Mouse (Mus musculus): Measurements from ENCODE around the gene Srrm2. TPM values are rescaled to one million over a fixed set of nuclear protein-coding genes. Genes with fewer than 3 reads are reported as not detected.
A peak's percentile ranks its signal among the peaks of the same experiment; 100 is the strongest.

Srrm2 gene
- polyA plus RNA-seq, 1 experiment from 2014 or later, result 172 TPM

DNA sequence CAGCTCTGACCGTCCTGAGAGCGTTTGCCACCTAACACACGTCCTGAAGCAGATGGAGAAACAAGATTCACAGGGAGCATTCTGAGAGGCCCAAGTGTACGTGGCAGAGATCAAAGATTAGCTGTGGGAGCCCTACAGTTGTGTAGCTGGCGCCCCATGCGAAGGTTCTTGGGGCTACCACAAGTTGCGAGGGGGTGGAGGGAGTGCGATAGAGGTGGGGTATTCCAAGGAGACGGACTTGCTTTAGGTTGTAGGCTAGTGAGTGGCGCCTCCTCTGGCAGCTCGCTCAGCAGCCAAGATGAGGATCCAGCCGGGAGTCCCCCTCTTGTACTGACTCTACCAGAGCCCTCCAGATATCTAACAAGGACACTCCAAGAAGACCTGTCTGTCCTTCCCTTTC is 44.0 kb upstream of the Srrm2 start:
- no peak overlapping the region for H3K27ac ChIP-seq (ENCODE audit: low read length)
- no peak overlapping the region for H3K4me3 ChIP-seq (ENCODE audit: low read depth, low read length)
- 12% methylated on average over 12 of the region's 12 CpGs for WGBS (ENCODE audit: insufficient replicate concordance)
- no peak for ATAC-seq (ENCODE audit: low read depth)
- peaks cover 14% of the 10 kb centered on the region for H3K4me1 ChIP-seq (ENCODE audit: control insufficient read depth, low read depth, low read length)
- no peak overlapping the region for H3K4me2 ChIP-seq (ENCODE audit: low read depth, low read length)
- no peak overlapping the region for H3K9ac ChIP-seq (ENCODE audit: low read depth, low read length)
- H3K27me3 ChIP-seq (ENCODE audit: control insufficient read depth, insufficient read depth, low read depth, low read length), result peaks cover 66% of the 10 kb centered on the region
- no peaks in the 10 kb centered on the region for H3K9me3 ChIP-seq (replicated peaks; ENCODE audit: control insufficient read depth, low read length)
- no peaks in the 10 kb centered on the region for H3K36me3 ChIP-seq (ENCODE audit: control insufficient read depth, insufficient read depth)

DNA sequence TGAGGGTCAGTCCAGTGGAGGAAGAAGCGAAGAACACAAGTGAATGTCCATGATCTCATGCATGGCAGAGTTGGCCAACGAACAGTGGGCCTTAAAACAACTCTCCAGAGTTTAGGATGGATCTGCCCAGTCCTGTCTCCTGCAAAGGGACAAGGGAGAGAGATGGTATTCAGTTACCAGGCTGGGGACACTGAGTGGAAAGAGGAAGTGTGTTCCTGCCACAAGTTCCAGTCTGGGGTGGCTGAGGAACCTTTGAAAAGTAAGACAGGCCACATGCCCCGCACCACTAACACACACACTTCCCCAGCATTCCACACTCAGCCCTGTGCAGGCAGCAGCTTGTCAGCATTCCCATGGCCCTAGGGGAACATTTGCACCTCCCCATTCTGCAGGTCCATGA is 43.6 kb upstream of the Srrm2 start:
- Histone ChIP-seq H3K27me3 (ENCODE audit: control insufficient read depth, insufficient read depth, low read depth, low read length) (peaks cover 62% of the 10 kb centered on the region), H3K4me3 (ENCODE audit: low read depth, low read length) (no peak overlapping the region), H3K9me3 (replicated peaks; ENCODE audit: control insufficient read depth, low read length) (no peaks in the 10 kb centered on the region), H3K4me2 (ENCODE audit: low read depth, low read length) (no peak overlapping the region), H3K9ac (ENCODE audit: low read depth, low read length) (no peak overlapping the region), H3K4me1 (ENCODE audit: control insufficient read depth, low read depth, low read length) (peaks cover 14% of the 10 kb centered on the region), H3K36me3 (ENCODE audit: control insufficient read depth, insufficient read depth) (no peaks in the 10 kb centered on the region), H3K27ac (ENCODE audit: low read length) (no peak overlapping the region)
- 42% methylated on average over 3 of the region's 3 CpGs for WGBS (ENCODE audit: insufficient replicate concordance)
- no peak for ATAC-seq (ENCODE audit: low read depth)

GRCm38 (mm10) chr17:23747471-23747870 is 42.9 kb upstream of the Srrm2 start:
- no peak for ATAC-seq (ENCODE audit: low read depth)
- peaks cover 55% of the 10 kb centered on the region for H3K27me3 ChIP-seq (ENCODE audit: control insufficient read depth, insufficient read depth, low read depth, low read length)
- WGBS (ENCODE audit: insufficient replicate concordance), result 59% methylated on average over 3 of the region's 3 CpGs

GRCm38 (mm10) chr17:23748026-23748425 is 42.3 kb upstream of the Srrm2 start:
- Histone ChIP-seq H3K4me1 (ENCODE audit: control insufficient read depth, low read depth, low read length) (peaks cover 9% of the 10 kb centered on the region; the same call in 1 of the 2 replicates), H3K4me2 (ENCODE audit: low read depth, low read length) (no peak overlapping the region), H3K9me3 (replicated peaks; ENCODE audit: control insufficient read depth, low read length) (no peaks in the 10 kb centered on the region), H3K27ac (ENCODE audit: low read length) (no peak overlapping the region), H3K4me3 (ENCODE audit: low read depth, low read length) (no peak overlapping the region), H3K27me3 (ENCODE audit: control insufficient read depth, insufficient read depth, low read depth, low read length) (peaks cover 49% of the 10 kb centered on the region), H3K36me3 (ENCODE audit: control insufficient read depth, insufficient read depth) (no peaks in the 10 kb centered on the region), H3K9ac (ENCODE audit: low read depth, low read length) (no peak overlapping the region)
- no peak for ATAC-seq (ENCODE audit: low read depth)
- WGBS (ENCODE audit: insufficient replicate concordance), result 23% methylated on average over 6 of the region's 6 CpGs

More at GRCm38 (mm10) chr17:23747471-23747870, 42.9 kb upstream of the Srrm2 start:
- Histone ChIP-seq H3K27ac (ENCODE audit: low read length) (no peak overlapping the region), H3K9ac (ENCODE audit: low read depth, low read length) (no peak overlapping the region), H3K4me2 (ENCODE audit: low read depth, low read length) (no peak overlapping the region), H3K4me3 (ENCODE audit: low read depth, low read length) (no peak overlapping the region), H3K36me3 (ENCODE audit: control insufficient read depth, insufficient read depth) (no peaks in the 10 kb centered on the region), H3K9me3 (replicated peaks; ENCODE audit: control insufficient read depth, low read length) (no peaks in the 10 kb centered on the region), H3K4me1 (ENCODE audit: control insufficient read depth, low read depth, low read length) (peaks cover 11% of the 10 kb centered on the region)

GRCm38 (mm10) chr17:23748631-23749391 is 41.5 kb upstream of the Srrm2 start:
- Histone ChIP-seq H3K9me3 (replicated peaks; ENCODE audit: control insufficient read depth, low read length) (no peaks in the 10 kb centered on the region), H3K4me2 (ENCODE audit: low read depth, low read length) (peak overlapping the region; percentile 50), H3K4me3 (ENCODE audit: low read depth, low read length) (peak overlapping the region; percentile 47), H3K27me3 (ENCODE audit: control insufficient read depth, insufficient read depth, low read depth, low read length) (peaks cover 41% of the 10 kb centered on the region), H3K36me3 (ENCODE audit: control insufficient read depth, insufficient read depth) (no peaks in the 10 kb centered on the region), H3K27ac (ENCODE audit: low read length) (no peak overlapping the region), H3K9ac (ENCODE audit: low read depth, low read length) (peak overlapping the region; percentile 40), H3K4me1 (ENCODE audit: control insufficient read depth, low read depth, low read length) (peaks cover 9% of the 10 kb centered on the region; the same call in 1 of the 2 replicates)
- 23% methylated on average over 10 of the region's 10 CpGs for WGBS (ENCODE audit: insufficient replicate concordance)
- no peak for ATAC-seq (ENCODE audit: low read depth)

DNA sequence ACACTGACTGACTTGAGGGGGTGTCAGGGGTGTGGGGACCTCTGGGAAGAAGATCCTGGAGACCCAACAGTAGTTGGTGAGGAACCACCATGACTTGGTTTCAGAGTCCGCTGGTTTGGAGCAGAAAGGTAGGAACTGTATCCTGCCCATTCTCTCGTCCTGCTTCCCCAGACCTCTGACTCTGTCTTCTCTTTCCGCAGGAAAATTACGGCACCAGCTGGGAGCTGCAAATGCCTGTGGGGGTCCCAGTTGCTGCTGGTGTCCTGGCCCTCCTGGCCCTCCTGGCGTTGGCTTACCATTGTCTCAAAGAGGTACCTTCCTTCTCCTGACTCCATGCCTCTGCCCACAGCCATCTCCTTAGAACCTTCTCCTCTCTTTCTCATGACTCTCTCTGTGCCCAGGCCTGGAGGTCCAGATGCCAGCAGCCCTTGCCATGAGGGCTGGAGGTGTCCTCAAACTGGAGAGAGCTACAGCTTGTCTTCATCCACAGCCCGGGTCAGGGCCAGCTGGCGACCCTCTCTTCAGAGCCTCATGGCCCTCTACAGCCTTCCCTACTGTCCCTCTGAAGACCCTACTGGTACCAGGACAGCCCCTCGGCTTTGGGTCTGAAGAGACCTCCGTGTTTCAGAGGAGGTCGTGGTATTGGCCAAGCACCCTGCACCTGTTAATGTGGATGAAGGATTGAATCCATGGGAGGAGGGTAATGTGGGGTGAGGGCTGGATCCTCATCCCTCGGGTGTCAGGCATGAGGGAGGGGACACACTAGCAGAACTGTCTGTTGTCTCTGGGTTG is 40.7 kb upstream of the Srrm2 start:
- H3K9ac ChIP-seq (ENCODE audit: low read depth, low read length), result peak overlapping the region; percentile 40; the same call in 1 of the 2 replicates
- peak overlapping the region; percentile 50 for H3K4me2 ChIP-seq (ENCODE audit: low read depth, low read length)
- no peak for ATAC-seq (ENCODE audit: low read depth)
- peak overlapping the region; percentile 47 for H3K4me3 ChIP-seq (ENCODE audit: low read depth, low read length)
- peaks cover 34% of the 10 kb centered on the region for H3K27me3 ChIP-seq (ENCODE audit: control insufficient read depth, insufficient read depth, low read depth, low read length)
- H3K9me3 ChIP-seq (replicated peaks; ENCODE audit: control insufficient read depth, low read length), result no peaks in the 10 kb centered on the region
- no peak overlapping the region for H3K27ac ChIP-seq (ENCODE audit: low read length)
- 61% methylated on average over 11 of the region's 11 CpGs for WGBS (ENCODE audit: insufficient replicate concordance)
- peaks cover 9% of the 10 kb centered on the region; the same call in 1 of the 2 replicates for H3K4me1 ChIP-seq (ENCODE audit: control insufficient read depth, low read depth, low read length)
- H3K36me3 ChIP-seq (ENCODE audit: control insufficient read depth, insufficient read depth), result no peaks in the 10 kb centered on the region

GRCm38 (mm10) chr17:23755689-23756088 is 34.6 kb upstream of the Srrm2 start:
- ATAC-seq (ENCODE audit: low read depth), result peak; percentile 47
- no peaks in the 10 kb centered on the region for H3K4me1 ChIP-seq (ENCODE audit: control insufficient read depth, low read depth, low read length)
- no peaks in the 10 kb centered on the region for H3K36me3 ChIP-seq (ENCODE audit: control insufficient read depth, insufficient read depth)
- no peak overlapping the region for H3K9ac ChIP-seq (ENCODE audit: low read depth, low read length)
- no peak overlapping the region for H3K4me3 ChIP-seq (ENCODE audit: low read depth, low read length)
- H3K27ac ChIP-seq (ENCODE audit: low read length), result no peak overlapping the region
- 68% methylated on average over 13 of the region's 13 CpGs for WGBS (ENCODE audit: insufficient replicate concordance)
- no peaks in the 10 kb centered on the region for H3K9me3 ChIP-seq (replicated peaks; ENCODE audit: control insufficient read depth, low read length)
- H3K4me2 ChIP-seq (ENCODE audit: low read depth, low read length), result no peak overlapping the region
- no peaks in the 10 kb centered on the region for H3K27me3 ChIP-seq (ENCODE audit: control insufficient read depth, insufficient read depth, low read depth, low read length)

- Histone ChIP-seq H3K36me3 (ENCODE audit: control insufficient read depth, insufficient read depth) (no peaks in the 10 kb centered on the region), H3K27ac (ENCODE audit: low read length) (no peak overlapping the region), H3K9ac (ENCODE audit: low read depth, low read length) (no peak overlapping the region), H3K4me2 (ENCODE audit: low read depth, low read length) (no peak overlapping the region), H3K9me3 (replicated peaks; ENCODE audit: control insufficient read depth, low read length) (no peaks in the 10 kb centered on the region), H3K27me3 (ENCODE audit: control insufficient read depth, insufficient read depth, low read depth, low read length) (no peaks in the 10 kb centered on the region), H3K4me1 (ENCODE audit: control insufficient read depth, low read depth, low read length) (no peaks in the 10 kb centered on the region), H3K4me3 (ENCODE audit: low read depth, low read length) (no peak overlapping the region)
- WGBS (ENCODE audit: insufficient replicate concordance), result 80% methylated on average over 9 of the region's 9 CpGs
- no peak for ATAC-seq (ENCODE audit: low read depth)
Measured at GRCm38 (mm10) chr17:23757581-23757980, 32.8 kb upstream of the Srrm2 start.

GRCm38 (mm10) chr17:23758801-23759200 is 31.5 kb upstream of the Srrm2 start:
- H3K27me3 ChIP-seq (ENCODE audit: control insufficient read depth, insufficient read depth, low read depth, low read length), result no peaks in the 10 kb centered on the region
- no peak overlapping the region for H3K4me2 ChIP-seq (ENCODE audit: low read depth, low read length)
- no peaks in the 10 kb centered on the region for H3K9me3 ChIP-seq (replicated peaks; ENCODE audit: control insufficient read depth, low read length)
- H3K4me3 ChIP-seq (ENCODE audit: low read depth, low read length), result no peak overlapping the region
- ATAC-seq (ENCODE audit: low read depth), result no peak
- no peaks in the 10 kb centered on the region for H3K4me1 ChIP-seq (ENCODE audit: control insufficient read depth, low read depth, low read length)
- H3K9ac ChIP-seq (ENCODE audit: low read depth, low read length), result no peak overlapping the region
- 78% methylated on average over 8 of the region's 8 CpGs for WGBS (ENCODE audit: insufficient replicate concordance)
- H3K36me3 ChIP-seq (ENCODE audit: control insufficient read depth, insufficient read depth), result no peaks in the 10 kb centered on the region
- no peak overlapping the region for H3K27ac ChIP-seq (ENCODE audit: low read length)

All from liver, embryonic 16.5 days (tissue).